Mouse (Mus musculus) stomach, postnatal 0 days (tissue): Measurements from ENCODE around the gene Fhit. TPM values are rescaled to one million over a fixed set of nuclear protein-coding genes. Genes with fewer than 3 reads are reported as not detected.

Source experiments
- ATAC-seq: fragments of 200-750 bp; cut with Nextera tagmentation; 2 replicates; pipeline ENCODE4 v1.8.0; 2017; ENCODE audit not compliant: low FRiP score, low TSS enrichment
- DNase-seq: peaks from one replicate; pipeline ENCODE4 v3.0.0-alpha.2; 2016; ENCODE audit warnings: low spot score
- H3K27ac ChIP-seq: fragments of 300-500 bp; sonication (generic); replicated peaks from 2 replicates; pipeline ENCODE4 v1.5.1; 2014; ENCODE audit warnings: mild to moderate bottlenecking, control low read depth
- H3K27me3 ChIP-seq: fragments of 300-500 bp; sonication (generic); 2 replicates; pipeline ENCODE4 v1.6.1; 2014; ENCODE audit warnings: low read length; ENCODE audit not compliant: control insufficient read depth, insufficient read depth
- H3K36me3 ChIP-seq: fragments of 300-500 bp; sonication (generic); 2 replicates; pipeline ENCODE4 v1.6.1; 2014; ENCODE audit warnings: low read length, mixed read lengths; ENCODE audit not compliant: control insufficient read depth, insufficient read depth
- H3K4me1 ChIP-seq: fragments of 300-500 bp; sonication (generic); replicated peaks from 2 replicates; pipeline ENCODE4 v1.6.1; 2014; ENCODE audit warnings: antibody characterized with exemption; ENCODE audit not compliant: control insufficient read depth, insufficient read depth
- H3K4me2 ChIP-seq: fragments of 300-500 bp; sonication (generic); replicated peaks from 2 replicates; pipeline ENCODE4 v1.6.1; 2014; ENCODE audit warnings: low read depth, mild to moderate bottlenecking, control low read depth, moderate library complexity
- H3K4me3 ChIP-seq: fragments of 300-500 bp; sonication (generic); 2 replicates; pipeline ENCODE4 v1.5.1; 2014; ENCODE audit warnings: low read depth, low read length, control low read depth
- H3K9ac ChIP-seq: fragments of 300-500 bp; sonication (generic); 2 replicates; pipeline ENCODE4 v1.6.1; 2014; ENCODE audit warnings: mild to moderate bottlenecking, low read length, control low read depth, mixed read lengths
- H3K9me3 ChIP-seq: fragments of 300-500 bp; sonication (generic); 2 replicates; pipeline ENCODE4 v1.6.1; 2016; ENCODE audit warnings: low read length; ENCODE audit not compliant: control insufficient read depth
- CTCF ChIP-seq: IDR thresholded peaks from 2 replicates; pipeline ENCODE4 v1.5.1; 2016; ENCODE audit warnings: antibody characterized with exemption, low read depth, mild to moderate bottlenecking, moderate library complexity
- EP300 ChIP-seq: optimal IDR thresholded peaks from 2 replicates; pipeline ENCODE3; 2016; ENCODE audit warnings: antibody characterized with exemption
- WGBS: fragments of 180-500 bp; shearing (Covaris S2); extraction: QIAGEN DNeasy Blood & Tissue Kit; methylation state at CpG from one replicate; pipeline ENCODE4 v1.1.7; 2014; 5-methylcytosine and 5-hydroxymethylcytosine counted together
- polyA plus RNA-seq: library from polyadenylated mRNA; unstranded; fragments of >200 nt; fragmentation: Nextera tagmentation; extraction: Ambion mirVana; gene quantifications from 2 replicates; pipeline ENCODE4 v1.2.1, GENCODE M21; 2015

Fhit gene
- polyA plus RNA-seq, 1 experiment from 2014 or later = 12.2 TPM

GRCm38 (mm10) chr14:10660247-10660646 lies 501.6 kb downstream of the Fhit start:
- DNase-seq = no peak
- TF ChIP-seq CTCF (no peak), EP300 (no peak)

GRCm38 (mm10) chr14:10659326-10659725 lies 502.5 kb downstream of the Fhit start:
- no peak for TF ChIP-seq EP300
- TF ChIP-seq CTCF = no peak
- DNase-seq (no peak), ATAC-seq (no peak)
- H3K4me2 ChIP-seq = no peak overlapping the region
- H3K27me3 ChIP-seq = no peaks in the 10 kb centered on the region
- WGBS = 87% methylated on average over 2 of the region's 2 CpGs
- no peak overlapping the region for H3K4me3 ChIP-seq
- no peaks in the 10 kb centered on the region for H3K4me1 ChIP-seq
- no peaks in the 10 kb centered on the region for H3K9me3 ChIP-seq
- H3K27ac ChIP-seq = no peak overlapping the region
- no peaks in the 10 kb centered on the region for H3K36me3 ChIP-seq
- no peak overlapping the region for H3K9ac ChIP-seq

More at GRCm38 (mm10) chr14:10660247-10660646, 501.6 kb downstream of the Fhit start:
- 83% methylated on average over 4 of the region's 4 CpGs for WGBS
- H3K4me1 ChIP-seq = no peaks in the 10 kb centered on the region
- no peak overlapping the region for H3K4me3 ChIP-seq
- H3K36me3 ChIP-seq = no peaks in the 10 kb centered on the region
- ATAC-seq = no peak
- H3K9me3 ChIP-seq = no peaks in the 10 kb centered on the region
- no peaks in the 10 kb centered on the region for H3K27me3 ChIP-seq
- no peak overlapping the region for H3K27ac ChIP-seq
- no peak overlapping the region for H3K4me2 ChIP-seq
- H3K9ac ChIP-seq = no peak overlapping the region

GRCm38 (mm10) chr14:10658219-10658618 lies 503.6 kb downstream of the Fhit start:
- no peaks in the 10 kb centered on the region for H3K9me3 ChIP-seq
- TF ChIP-seq EP300 (no peak), CTCF (no peak)

GRCm38 (mm10) chr14:10657364-10657763 lies 504.5 kb downstream of the Fhit start:
- no peak for DNase-seq
- no peak for TF ChIP-seq EP300
- Histone ChIP-seq H3K9me3 (no peaks in the 10 kb centered on the region), H3K9ac (no peak overlapping the region), H3K4me2 (no peak overlapping the region), H3K4me1 (no peaks in the 10 kb centered on the region), H3K27me3 (no peaks in the 10 kb centered on the region), H3K4me3 (no peak overlapping the region), H3K27ac (no peak overlapping the region), H3K36me3 (no peaks in the 10 kb centered on the region)
- ATAC-seq = no peak
- WGBS = 79% methylated on average over 3 of the region's 3 CpGs

More at GRCm38 (mm10) chr14:10658219-10658618, 503.6 kb downstream of the Fhit start:
- 86% methylated on average over 1 of the region's 1 CpGs for WGBS
- H3K4me2 ChIP-seq = no peak overlapping the region
- no peak overlapping the region for H3K4me3 ChIP-seq
- no peaks in the 10 kb centered on the region for H3K27me3 ChIP-seq
- no peak overlapping the region for H3K9ac ChIP-seq
- H3K27ac ChIP-seq = no peak overlapping the region
- peak; percentile 66; the same call in 1 of the 2 replicates for ATAC-seq
- H3K4me1 ChIP-seq = no peaks in the 10 kb centered on the region
- DNase-seq = no peak
- no peaks in the 10 kb centered on the region for H3K36me3 ChIP-seq

GRCm38 (mm10) chr14:10655842-10656241 lies 506.0 kb downstream of the Fhit start:
- no peak for TF ChIP-seq EP300
- no peak for TF ChIP-seq CTCF
- H3K9me3 ChIP-seq = no peaks in the 10 kb centered on the region
- 31% methylated on average over 3 of the region's 3 CpGs for WGBS
- no peak overlapping the region for H3K27ac ChIP-seq
- H3K4me1 ChIP-seq = no peaks in the 10 kb centered on the region
- H3K4me2 ChIP-seq = no peak overlapping the region
- no peaks in the 10 kb centered on the region for H3K27me3 ChIP-seq
- ATAC-seq (no peak), DNase-seq (no peak)
- no peaks in the 10 kb centered on the region for H3K36me3 ChIP-seq
- no peak overlapping the region for H3K9ac ChIP-seq
- H3K4me3 ChIP-seq = no peak overlapping the region

DNA sequence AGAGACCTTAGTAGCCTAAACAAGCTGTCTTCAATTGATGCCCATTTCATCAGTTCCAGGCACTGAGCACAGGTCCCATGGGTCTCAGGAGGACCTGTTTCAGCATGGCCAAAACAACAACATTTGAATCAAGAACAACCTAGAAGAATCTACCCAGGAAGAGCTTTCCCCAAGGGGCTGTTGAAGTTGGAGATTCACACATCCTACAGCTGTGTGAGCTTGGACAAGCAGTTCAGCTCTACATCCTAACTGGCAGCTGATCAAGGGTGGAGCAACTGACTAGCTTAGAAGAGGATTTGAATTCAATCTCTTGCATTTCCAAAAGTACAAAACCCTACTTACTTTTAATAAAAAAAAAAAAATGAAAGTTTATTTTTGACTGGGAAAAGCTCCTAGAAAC lies 514.0 kb downstream of the Fhit start:
- Histone ChIP-seq H3K9ac (no peak overlapping the region), H3K9me3 (no peaks in the 10 kb centered on the region), H3K36me3 (no peaks in the 10 kb centered on the region), H3K27ac (no peak overlapping the region), H3K4me3 (no peak overlapping the region), H3K27me3 (no peaks in the 10 kb centered on the region), H3K4me2 (no peak overlapping the region), H3K4me1 (no peaks in the 10 kb centered on the region)
- DNase-seq = no peak
- TF ChIP-seq CTCF = no peak
- no peak for TF ChIP-seq EP300
- ATAC-seq = no peak
